Mouse (Mus musculus) spleen, postnatal 14 days (tissue): ENCODE results near the gene Enthd1.

ENCODE experiments used
- DNase-seq, 2 experiments: peaks; one replicate each; pipeline ENCODE4 v3.0.0; 2021 to 2022; ENCODE audit warnings: low spot score in 2 of 2

Enthd1 gene

DNA sequence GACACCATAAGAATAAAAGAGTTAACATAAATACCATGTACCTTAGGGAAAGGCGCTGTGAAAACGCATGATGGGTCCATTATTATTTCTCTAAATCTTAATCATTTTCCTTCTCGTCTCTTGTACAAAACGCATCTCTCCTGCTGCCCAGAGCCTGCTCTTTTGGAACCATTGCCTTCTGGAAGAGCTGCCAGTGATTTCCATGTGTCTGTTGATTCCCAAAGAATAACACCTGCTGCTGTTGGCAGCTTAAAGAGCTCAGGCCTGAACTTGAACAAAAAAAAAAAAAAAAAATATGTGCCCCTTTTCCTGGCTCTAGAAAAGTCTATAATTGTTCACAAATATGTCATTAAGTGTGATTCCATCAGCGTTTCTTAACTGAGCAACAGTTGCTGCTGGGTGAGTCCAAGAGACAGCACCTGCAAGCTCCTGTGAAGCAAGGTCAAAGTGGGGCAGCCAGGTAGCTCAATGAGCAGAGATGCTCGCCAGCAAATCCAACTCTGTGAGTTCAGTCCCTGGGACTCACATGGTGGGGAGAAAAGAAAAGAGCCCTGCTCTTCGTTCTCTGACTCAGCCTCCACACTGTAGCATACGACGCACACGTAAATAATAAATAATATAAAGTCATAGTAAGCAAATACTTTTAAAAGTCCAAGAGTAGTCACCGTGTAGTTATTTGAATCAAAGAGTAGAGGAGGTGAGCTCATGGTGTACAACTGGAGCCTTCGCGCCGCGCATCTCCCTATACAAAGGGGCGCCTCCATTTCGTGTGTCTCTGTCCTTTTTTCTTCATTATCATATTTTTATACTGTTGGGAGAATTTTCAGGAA lies 9.5 kb upstream of the Enthd1 start:
- no peak for DNase-seq

GRCm38 (mm10) chr15:80572811-80573520 lies 8.0 kb upstream of the Enthd1 start:
- DNase-seq, result no peak

GRCm38 (mm10) chr15:80572291-80572690 lies 7.3 kb upstream of the Enthd1 start, which contains the start of gene Grap2:
Gene Grap2, plus strand, starts transcription at chr15:80572594.
- DNase-seq, result peak; percentile 38 to 50

- DNase-seq, result peak in 1 of 2 experiments; percentile 10
Observed at GRCm38 (mm10) chr15:80571611-80572010, 6.7 kb upstream of the Enthd1 start.

DNA sequence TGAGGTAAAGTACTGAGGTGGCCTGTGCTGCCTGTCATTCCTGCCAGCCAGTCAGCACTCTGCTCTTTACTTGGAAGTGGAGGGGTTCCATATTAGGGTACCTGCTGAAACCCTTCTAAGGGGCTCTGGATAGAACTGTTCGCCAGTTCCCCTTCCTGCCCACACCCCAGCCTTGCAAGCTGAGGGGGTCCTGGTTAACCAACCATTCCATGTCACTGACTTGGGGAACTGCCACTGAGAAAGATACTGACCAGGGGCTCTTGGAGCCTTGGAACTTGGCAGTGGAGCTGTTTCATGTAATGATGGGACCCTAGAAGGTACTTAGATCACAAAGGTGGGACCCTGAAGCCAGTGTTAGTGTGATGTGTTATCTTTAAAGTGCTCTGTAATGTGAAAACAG lies 5.3 kb upstream of the Enthd1 start:
- no peak for DNase-seq

GRCm38 (mm10) chr15:80569205-80569604 lies 4.2 kb upstream of the Enthd1 start:
- no peak for DNase-seq

- DNase-seq, result no peak
Observed at GRCm38 (mm10) chr15:80567731-80568130, 2.8 kb upstream of the Enthd1 start.

DNA sequence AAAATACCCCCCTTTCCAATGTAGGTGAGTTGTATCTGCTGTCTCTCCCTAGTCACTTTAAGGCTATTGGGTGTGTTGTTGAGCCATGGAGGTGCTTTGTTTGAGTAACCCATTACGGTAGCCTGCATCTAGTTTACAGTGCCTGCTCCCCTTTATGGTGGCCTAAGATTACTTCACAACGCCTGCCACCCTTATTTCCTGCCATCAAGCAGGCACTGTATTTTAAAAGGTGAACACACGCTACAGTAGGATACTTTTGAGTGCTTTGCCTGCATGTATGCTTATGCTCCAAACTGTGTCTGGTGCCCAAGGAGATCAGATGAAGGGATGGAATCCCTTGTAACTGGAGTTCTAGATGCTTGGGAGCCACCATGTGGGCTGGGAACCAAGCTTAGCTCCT lies 2.2 kb upstream of the Enthd1 start:
- no peak for DNase-seq

DNA sequence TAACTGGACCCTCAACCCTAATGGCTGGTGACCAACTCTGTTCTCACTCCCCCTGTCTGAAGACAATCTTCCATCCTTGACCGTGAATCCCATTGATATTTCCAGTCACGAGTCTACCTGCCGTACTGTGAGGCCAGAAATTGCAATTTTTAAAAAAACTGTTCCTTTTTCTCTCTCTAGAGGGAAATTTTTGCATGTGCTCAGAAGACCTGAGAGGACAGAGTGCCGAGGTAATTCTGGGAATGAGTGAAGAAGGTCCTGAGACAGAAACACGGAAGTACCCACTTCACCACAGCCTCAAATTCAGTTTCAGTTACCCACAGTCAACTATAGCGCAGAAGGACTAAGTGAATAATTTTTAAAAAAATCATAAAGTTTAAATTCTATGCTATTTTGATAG lies 1.7 kb upstream of the Enthd1 start:
- DNase-seq, result no peak

DNA sequence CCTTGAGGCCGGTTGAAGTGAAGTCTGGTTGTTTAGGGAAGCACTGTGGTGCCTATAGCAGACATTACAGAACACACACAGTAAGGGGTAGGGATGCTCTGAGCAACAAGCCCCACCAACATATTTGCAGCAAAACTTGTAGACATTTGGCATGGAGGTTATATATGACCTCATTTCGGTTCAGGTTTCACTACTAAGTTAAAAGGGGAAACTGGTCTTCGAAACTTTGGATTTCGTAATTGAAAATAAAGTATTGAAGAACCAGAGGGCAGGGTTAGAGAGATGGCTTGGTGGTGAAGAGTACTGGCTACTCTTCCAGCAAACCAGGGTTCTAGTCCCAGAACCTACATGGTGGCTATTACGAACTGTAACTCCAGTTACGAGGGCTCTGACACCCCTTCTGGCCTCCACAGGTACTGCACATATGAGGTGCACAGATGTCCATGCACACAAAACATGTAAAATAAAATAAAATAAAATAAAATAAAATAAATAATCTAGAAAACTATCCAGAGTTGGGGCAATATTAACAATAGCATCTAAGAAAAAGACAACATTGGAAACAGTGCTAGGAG lies 1.2 kb downstream of the Enthd1 start:
- DNase-seq, result peak in 1 of 2 experiments; percentile 23

GRCm38 (mm10) chr15:80562446-80562845 lies 2.5 kb downstream of the Enthd1 start:
- no peak for DNase-seq

DNA sequence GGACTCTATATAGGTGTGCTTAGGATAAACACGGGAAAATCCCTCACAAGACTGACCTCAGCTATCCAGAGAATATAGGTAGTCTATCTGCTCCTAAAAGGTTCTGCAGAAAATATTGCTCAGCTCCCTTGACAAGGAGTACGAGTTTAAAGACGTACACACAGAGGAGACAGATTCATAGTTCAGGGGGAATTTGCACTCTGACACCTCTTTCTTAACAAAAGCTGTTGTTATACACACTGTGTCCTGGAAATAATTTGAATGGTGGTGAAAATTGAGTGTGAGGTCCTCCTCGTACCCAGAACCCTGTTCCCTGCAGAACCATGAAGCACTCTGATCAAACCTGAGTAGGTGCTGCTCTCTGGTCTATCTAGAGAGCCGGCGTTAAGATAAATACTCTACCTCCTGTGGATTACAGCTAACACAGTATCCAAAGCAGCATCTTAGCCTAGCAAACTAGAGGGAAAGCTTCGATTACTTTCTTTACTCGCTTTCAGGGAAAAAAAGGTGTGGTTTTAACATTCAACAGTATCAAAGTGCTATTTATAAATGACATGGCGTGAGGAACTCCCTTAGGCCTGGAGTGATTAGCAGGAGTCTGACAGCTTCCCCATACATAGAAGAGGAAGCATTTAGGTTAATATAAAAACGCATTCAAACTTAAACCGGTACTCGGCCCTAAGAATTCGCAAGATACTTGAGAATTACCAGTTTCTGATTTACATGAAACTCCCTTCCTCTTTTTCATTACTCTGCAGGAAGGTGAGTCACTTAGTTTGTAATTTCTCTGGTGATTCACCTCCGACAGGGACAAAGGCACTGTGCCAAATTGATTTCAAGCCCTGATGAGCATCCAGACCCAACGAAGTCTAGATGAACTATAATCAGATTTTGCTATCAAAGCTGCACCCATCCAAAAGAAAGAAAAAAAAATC lies 4.0 kb downstream of the Enthd1 start:
- no peak for DNase-seq

GRCm38 (mm10) chr15:80559978-80560377 lies 5.0 kb downstream of the Enthd1 start:
- no peak for DNase-seq

GRCm38 (mm10) chr15:80559534-80559933 lies 5.4 kb downstream of the Enthd1 start:
- no peak for DNase-seq

DNA sequence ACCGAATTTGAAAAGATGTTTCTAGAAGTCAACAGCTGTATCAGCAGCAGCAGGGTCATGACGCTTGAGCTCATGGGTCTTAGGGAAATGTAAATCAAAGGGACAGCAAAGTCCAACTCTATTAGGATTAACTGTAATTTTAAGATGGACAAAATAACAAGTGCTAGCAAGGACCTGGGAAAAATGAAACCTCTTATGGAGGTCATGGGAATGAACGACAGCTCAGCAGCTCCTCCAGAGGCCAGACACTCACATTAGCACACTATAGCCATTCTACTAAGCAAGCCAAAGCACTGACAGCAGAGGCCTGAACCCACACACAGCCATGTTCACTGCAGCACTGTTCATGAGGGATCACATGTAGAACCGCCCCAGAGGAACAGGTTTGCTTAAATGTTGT lies 7.2 kb downstream of the Enthd1 start:
- no peak for DNase-seq

- DNase-seq, result no peak
Observed at GRCm38 (mm10) chr15:80556021-80556420, 8.9 kb downstream of the Enthd1 start.

GRCm38 (mm10) chr15:80554860-80555822 lies 9.8 kb downstream of the Enthd1 start:
- DNase-seq, result no peak

DNA sequence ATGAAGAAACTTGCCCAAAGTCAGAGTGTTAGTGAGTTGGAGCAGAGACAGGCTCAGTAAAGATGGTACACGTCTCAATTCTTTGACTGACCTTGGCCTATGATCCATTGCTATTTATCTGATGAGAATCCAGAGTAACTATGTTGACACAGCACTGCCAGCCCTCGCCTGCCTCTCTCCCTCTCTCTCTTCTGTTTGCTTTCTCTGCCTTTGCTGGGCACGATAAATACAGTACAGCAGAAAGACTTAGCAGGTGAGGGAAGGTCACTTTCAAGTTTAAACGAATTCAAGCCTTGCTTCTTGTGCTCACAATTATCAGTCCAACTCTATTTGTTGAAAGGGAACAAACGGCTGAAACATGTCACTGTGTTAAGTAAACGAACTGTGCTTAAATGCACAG lies 19.5 kb downstream of the Enthd1 start:
- no peak for DNase-seq

DNA sequence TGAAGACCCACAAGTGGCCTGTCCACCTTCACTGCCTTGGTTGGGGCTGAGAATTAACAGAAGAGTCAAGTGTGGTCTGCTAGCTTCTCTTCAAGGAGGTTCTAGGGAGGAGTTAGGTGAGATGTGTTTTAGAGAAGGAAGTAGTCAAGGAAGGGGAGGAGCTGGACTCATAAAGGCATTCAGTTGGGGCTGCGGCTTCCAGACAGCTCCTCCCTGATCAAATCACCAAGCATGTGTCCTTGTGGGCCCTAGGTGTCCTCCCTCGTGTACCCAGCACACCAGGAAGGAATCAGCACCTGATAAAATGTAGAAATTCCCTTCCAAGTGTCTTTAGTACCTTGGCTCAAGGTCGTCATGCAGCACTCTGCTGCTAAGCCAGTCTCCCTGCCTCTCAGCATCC lies 20.8 kb downstream of the Enthd1 start:
- DNase-seq, result no peak

GRCm38 (mm10) chr15:80538671-80539340 lies 26.1 kb downstream of the Enthd1 start:
- DNase-seq, result no peak
